In the genomic region with DNA sequence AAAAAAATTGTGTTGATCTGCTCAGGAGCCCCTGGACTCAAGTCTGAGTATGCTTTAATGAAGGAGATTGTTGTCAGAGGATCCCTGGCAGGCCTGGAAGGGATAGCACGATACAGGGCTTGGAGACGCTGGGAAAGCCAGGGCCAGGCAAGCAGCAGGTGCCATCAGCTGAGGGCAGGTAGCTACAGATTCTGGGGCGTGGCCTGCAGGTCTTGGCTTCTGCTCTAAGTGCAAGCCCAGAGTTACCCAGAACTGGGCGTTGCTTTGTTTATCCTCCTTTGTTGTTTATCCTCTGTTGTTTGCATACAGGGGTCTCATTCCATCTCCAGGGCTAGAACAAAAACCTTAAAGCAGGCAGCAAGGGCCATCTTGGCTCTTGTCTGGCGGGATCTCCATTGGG, we compare ENCODE assay signal across 17 mouse cellular contexts. TPM values are rescaled to one million over a fixed set of nuclear protein-coding genes. Genes with fewer than 3 reads are reported as not detected.
DNase-seq lines count a peak whose midpoint lies in the region; ATAC-seq lines count a peak whose summit lies in the region.
"Had no signal": no experiment of that assay in that cellular context is flagged by ENCODE, and none has a peak within 500 bp of the region (broad histone marks: within the 10 kb centered on the region; RNA-seq: fewer than 3 reads in every experiment).

No protein-coding gene starts in this region.

- H3K27ac ChIP-seq in embryonic facial prominence, embryonic 15.5 days (replicated peaks): peak overlapping the region; percentile 48; the same call in 1 of the 2 replicates
- no peak overlapping the region for H3K27ac ChIP-seq in forebrain, embryonic 13.5 days
- H3K27ac ChIP-seq: forebrain, embryonic 12.5 days; gastrocnemius, adult 2 months; hindbrain, embryonic 10.5 days; hindbrain, embryonic 14.5 days had no signal

- no peak overlapping the region for H3K4me2 ChIP-seq in embryonic facial prominence, embryonic 15.5 days (replicated peaks)
- H3K4me2 ChIP-seq in forebrain, embryonic 13.5 days: no peak overlapping the region
- H3K4me2 ChIP-seq: forebrain, embryonic 12.5 days; heart, embryonic 12.5 days; hindbrain, embryonic 14.5 days had no signal

- no peak overlapping the region for H3K9ac ChIP-seq in embryonic facial prominence, embryonic 15.5 days
- H3K9ac ChIP-seq in forebrain, embryonic 13.5 days: no peak overlapping the region
- H3K9ac ChIP-seq: forebrain, embryonic 12.5 days; heart, embryonic 12.5 days; hindbrain, embryonic 14.5 days had no signal

- H3K4me1 ChIP-seq in embryonic facial prominence, embryonic 15.5 days: peaks cover 45% of the 10 kb centered on the region
- peaks cover 17% of the 10 kb centered on the region for H3K4me1 ChIP-seq in forebrain, embryonic 13.5 days

- no peaks in the 10 kb centered on the region for H3K36me3 ChIP-seq in embryonic facial prominence, embryonic 15.5 days
- H3K36me3 ChIP-seq in forebrain, embryonic 13.5 days (ENCODE audit: poor library complexity, severe bottlenecking): no peaks in the 10 kb centered on the region
- H3K36me3 ChIP-seq: forebrain, embryonic 12.5 days; heart, embryonic 12.5 days; hindbrain, embryonic 10.5 days had no signal

- 57% methylated on average over 5 of the region's 5 CpGs for WGBS in embryonic facial prominence, embryonic 15.5 days
- WGBS in forebrain, embryonic 13.5 days: 81% methylated on average over 5 of the region's 5 CpGs

- no peaks in the 10 kb centered on the region for H3K27me3 ChIP-seq in embryonic facial prominence, embryonic 15.5 days
- peaks cover 34% of the 10 kb centered on the region for H3K27me3 ChIP-seq in forebrain, embryonic 13.5 days

- peak; percentile 59 to 73 for DNase-seq in urinary bladder, adult 18-20 months (ENCODE audit: low spot score in 2 of 2)
- DNase-seq in urinary bladder, postnatal 4 days (ENCODE audit: low spot score in 2 of 2): no peak
- peak; percentile 67 for DNase-seq in urinary bladder, postnatal 14 days (ENCODE audit: low spot score)
- DNase-seq in adrenal gland, adult 2 months: no peak
- DNase-seq in thymus, postnatal 4 days: no peak
- DNase-seq: adrenal gland, postnatal 25 days; cerebellum, adult 2 months; cerebellum, postnatal 10 days; gastrocnemius, adult 2 months; gastrocnemius, postnatal 25 days had no signal

- ATAC-seq in embryonic facial prominence, embryonic 15.5 days (ENCODE audit: insufficient number of reproducible peaks, low FRiP score, low TSS enrichment, low read depth): no peak
- no peak for ATAC-seq in forebrain, embryonic 13.5 days
- ATAC-seq: activated CD4-positive, CD25-positive, alpha-beta regulatory T cell, adult 4 months had no signal

- no peaks in the 10 kb centered on the region for H3K9me3 ChIP-seq in embryonic facial prominence, embryonic 15.5 days (replicated peaks)
- no peaks in the 10 kb centered on the region for H3K9me3 ChIP-seq in forebrain, embryonic 13.5 days (replicated peaks)
- H3K9me3 ChIP-seq: forebrain, embryonic 12.5 days; heart, embryonic 12.5 days; hindbrain, embryonic 10.5 days had no signal

- no peak overlapping the region for H3K4me3 ChIP-seq in embryonic facial prominence, embryonic 15.5 days (replicated peaks)
- H3K4me3 ChIP-seq in forebrain, embryonic 13.5 days: no peak overlapping the region
- H3K4me3 ChIP-seq: forebrain, embryonic 12.5 days; gastrocnemius, adult 2 months; heart, embryonic 12.5 days; hindbrain, embryonic 10.5 days had no signal

RNA-seq across cellular contexts. Expression of gene Adora2b, which starts 4.6 kb away (rescaled TPM):
- 16.9 and 18.1 TPM in 2 replicates for polyA plus RNA-seq in embryonic facial prominence, embryonic 15.5 days (2015; fragmentation: Nextera tagmentation; extraction: Ambion mirVana)
- 1 to 10 TPM in 1 of 2 experiments, under 1 TPM in 1; 0.55 to 1.0 TPM for total RNA-seq in adrenal gland, adult 2 months (2021)
- polyA plus RNA-seq in adrenal gland, adult 2 months (2012; rRNA removed): 1.8 and 2.5 TPM in 2 replicates
- 1.6 and 2.8 TPM in 2 replicates for polyA plus RNA-seq in forebrain, embryonic 13.5 days (2015; fragmentation: Nextera tagmentation; extraction: Ambion mirVana)
- polyA plus RNA-seq: activated CD4-positive, CD25-positive, alpha-beta regulatory T cell, adult 4 months had no signal

RNA-seq across cellular contexts. Expression of gene Zswim7, which starts 27.8 kb away (rescaled TPM):
- polyA plus RNA-seq in embryonic facial prominence, embryonic 15.5 days (2015; fragmentation: Nextera tagmentation; extraction: Ambion mirVana): 21.5 and 22.3 TPM in 2 replicates
- total RNA-seq in adrenal gland, adult 2 months (2021): 10 to 100 TPM; 13.6 to 21.9 TPM
- polyA plus RNA-seq in adrenal gland, adult 2 months (2012; rRNA removed): 8.3 and 9.1 TPM in 2 replicates
- polyA plus RNA-seq in forebrain, embryonic 13.5 days (2015; fragmentation: Nextera tagmentation; extraction: Ambion mirVana): 10.3 and 11.2 TPM in 2 replicates

RNA-seq across cellular contexts. Expression of gene Ttc19, which starts 27.9 kb away (rescaled TPM):
- 23.6 and 24.6 TPM in 2 replicates for polyA plus RNA-seq in embryonic facial prominence, embryonic 15.5 days (2015; fragmentation: Nextera tagmentation; extraction: Ambion mirVana)
- 10 to 100 TPM; 31.0 to 36.3 TPM for total RNA-seq in adrenal gland, adult 2 months (2021)
- 7.3 and 16.0 TPM in 2 replicates for polyA plus RNA-seq in adrenal gland, adult 2 months (2012; rRNA removed)
- 22.8 and 23.6 TPM in 2 replicates for polyA plus RNA-seq in forebrain, embryonic 13.5 days (2015; fragmentation: Nextera tagmentation; extraction: Ambion mirVana)

Comparison
In these comparisons a context has a peak if more than half of its experiments do, and no peak if none do; other contexts are left out.
1. DNase-seq: peak in urinary bladder, adult 18-20 months (2 of 2) and urinary bladder, postnatal 14 days (single experiment); none in urinary bladder, postnatal 4 days (0 of 2), adrenal gland, adult 2 months (single experiment) and thymus, postnatal 4 days (single experiment).